Mouse (Mus musculus) left cerebral cortex, postnatal 25 days (tissue): ENCODE measurements around the gene Mrc2. TPM values are rescaled to one million over a fixed set of nuclear protein-coding genes. Genes with fewer than 3 reads are reported as not detected.

Experiments
- DNase-seq, 2 experiments: peaks; one replicate each; pipeline ENCODE4 v3.0.0; 2022; ENCODE audit warnings: low spot score in 2 of 2, mixed read lengths in 1 of 2
- intact Hi-C: fragments of 180-260 bp; cut with DNase I; formaldehyde crosslinking; loops from one replicate; pipeline ENCODE4 v1.15.1; 2025
- total RNA-seq, 2 experiments: library from RNA; stranded (reverse); gene quantifications; 2 replicates each; pipeline ENCODE4 v1.2.3; 2021

Gene Mrc2
- total RNA-seq, 2 experiments from 2014 or later: 5.7 to 9.1 TPM

DNA sequence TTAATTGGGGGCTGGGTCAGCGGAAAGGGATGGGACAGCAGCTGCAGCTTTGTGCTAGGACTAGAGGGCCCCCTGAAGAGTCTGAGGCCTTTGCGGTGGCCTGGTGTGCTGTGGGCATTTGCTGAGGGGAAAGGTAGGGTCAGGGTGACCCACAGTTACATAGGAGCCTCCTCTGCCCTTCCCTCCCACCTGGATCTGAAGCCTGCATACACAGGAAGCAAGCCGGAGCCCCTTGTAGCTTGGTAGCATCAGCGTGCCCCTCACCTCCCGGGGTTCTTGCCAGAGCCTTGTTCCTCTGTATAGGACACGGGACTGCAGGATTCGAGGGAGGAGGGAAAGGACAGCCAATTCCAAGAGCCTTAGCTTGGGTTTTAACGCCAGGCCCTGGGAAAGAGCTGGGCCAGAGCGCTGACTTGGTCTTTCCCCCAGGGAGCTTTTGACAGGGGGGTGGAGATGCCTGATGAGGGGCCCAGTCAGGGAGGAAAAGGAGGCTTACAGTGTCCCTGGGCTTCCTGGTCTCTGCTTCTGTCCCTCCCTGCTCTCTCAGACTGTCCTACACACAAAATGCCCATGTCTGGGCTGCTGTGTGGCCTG lies 1.6 kb downstream of the Mrc2 start:
- intact Hi-C loops: no loop called here
- DNase-seq: no peak

GRCm38 (mm10) chr11:105296084-105296483 lies 3.6 kb downstream of the Mrc2 start:
- intact Hi-C loops: no loop called here
- DNase-seq: no peak

GRCm38 (mm10) chr11:105310197-105310596 lies 17.8 kb downstream of the Mrc2 start:
- intact Hi-C loops: no loop called here
- DNase-seq: no peak

DNA sequence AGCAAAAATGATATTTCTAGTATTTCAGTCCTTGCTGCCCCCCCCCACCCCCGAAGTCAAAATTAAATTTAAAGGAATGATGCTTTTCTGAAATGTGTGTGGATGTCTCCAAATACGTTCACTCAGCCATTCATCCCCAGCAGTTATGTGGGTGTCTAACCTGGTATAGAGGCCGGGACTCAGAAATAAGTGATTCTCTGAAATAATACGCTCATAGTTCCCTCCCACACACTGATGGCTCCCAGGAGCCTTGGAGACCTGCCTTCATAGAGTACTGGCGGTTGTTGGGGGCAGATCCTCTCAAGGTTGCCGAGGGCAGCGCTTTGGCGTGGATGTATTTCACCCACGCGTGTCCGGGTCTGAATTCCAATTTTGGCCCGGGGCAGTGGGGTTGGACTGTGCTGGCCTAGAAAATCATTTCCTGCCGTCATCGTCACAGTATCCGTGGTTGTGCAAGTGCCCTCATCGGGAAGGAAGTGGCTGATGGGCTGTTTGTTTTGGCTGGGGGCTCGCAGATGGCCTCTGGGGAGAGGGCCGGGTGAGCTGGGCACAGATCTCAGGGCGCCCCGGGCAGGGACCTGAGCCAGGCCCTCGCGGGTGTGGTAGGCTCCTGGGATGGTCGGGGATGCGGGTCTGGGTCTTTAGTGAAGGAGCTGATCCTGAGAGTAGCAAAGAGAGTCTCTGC lies 19.0 kb downstream of the Mrc2 start:
- peak; percentile 16 to 63 for DNase-seq

DNA sequence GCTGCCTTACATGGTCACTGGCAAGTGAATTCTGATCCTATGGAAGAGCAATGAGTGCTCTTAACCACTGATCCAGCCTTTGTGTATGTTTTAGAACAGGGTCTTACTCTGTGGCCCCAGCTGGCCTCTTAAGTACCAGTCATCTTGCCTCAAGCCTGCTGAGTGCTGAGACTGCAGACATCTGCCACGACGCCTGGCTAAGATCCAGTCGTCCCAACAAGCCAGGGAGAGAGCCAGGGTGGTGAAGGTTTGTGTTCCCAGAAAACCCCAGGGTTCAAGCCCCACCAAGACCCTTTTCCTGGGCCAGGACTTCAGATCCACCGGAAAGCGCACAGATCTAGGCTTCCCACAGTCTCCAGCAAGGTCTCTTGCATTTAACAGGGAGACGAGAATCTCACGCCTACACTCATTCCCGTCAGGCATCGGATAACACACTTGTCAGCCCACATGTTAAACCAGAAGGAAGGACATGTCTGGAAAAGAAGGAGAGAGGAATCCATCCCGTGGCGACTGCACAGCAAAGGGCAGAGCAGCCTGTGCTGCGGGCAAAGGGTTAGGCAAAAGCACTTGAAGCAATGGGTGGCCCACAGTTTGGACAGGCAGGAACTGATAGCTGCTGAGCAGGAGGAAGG lies 20.0 kb downstream of the Mrc2 start:
- DNase-seq: peak; percentile 23 to 71
- intact Hi-C loops: no loop called here

More for the DNA sequence above, 19.0 kb downstream of the Mrc2 start:
- intact Hi-C loops: no loop called here

GRCm38 (mm10) chr11:105312972-105313632 lies 20.7 kb downstream of the Mrc2 start:
- peak; percentile 13 to 34 for DNase-seq
- intact Hi-C loops: no loop called here

GRCm38 (mm10) chr11:105313633-105314014 lies 21.2 kb downstream of the Mrc2 start:
- peak in 1 of 2 experiments; percentile 17 for DNase-seq
- intact Hi-C loops: no loop called here

GRCm38 (mm10) chr11:105315296-105315695 lies 22.9 kb downstream of the Mrc2 start:
- intact Hi-C loops: no loop called here
- DNase-seq: no peak

DNA sequence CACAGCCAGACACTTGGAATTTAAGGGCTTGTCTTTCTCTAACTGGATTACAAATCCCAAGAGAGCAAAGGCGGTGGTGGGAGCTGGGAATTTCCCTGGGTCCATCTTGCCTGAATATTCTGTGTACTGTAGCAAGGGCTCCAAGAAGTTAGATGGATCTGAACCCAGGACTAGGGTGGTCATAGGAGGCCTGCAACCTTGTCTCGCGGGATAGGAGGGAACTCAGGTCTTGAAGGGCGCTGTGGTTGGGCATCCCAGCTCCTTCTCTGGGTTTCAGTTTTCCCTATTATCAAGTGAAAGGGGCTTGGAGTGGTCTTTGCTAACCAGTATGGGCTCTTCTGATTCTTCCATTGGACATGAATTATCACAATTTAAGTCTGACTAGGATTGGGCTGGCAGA lies 23.7 kb downstream of the Mrc2 start:
- intact Hi-C loops: no loop called here

DNA sequence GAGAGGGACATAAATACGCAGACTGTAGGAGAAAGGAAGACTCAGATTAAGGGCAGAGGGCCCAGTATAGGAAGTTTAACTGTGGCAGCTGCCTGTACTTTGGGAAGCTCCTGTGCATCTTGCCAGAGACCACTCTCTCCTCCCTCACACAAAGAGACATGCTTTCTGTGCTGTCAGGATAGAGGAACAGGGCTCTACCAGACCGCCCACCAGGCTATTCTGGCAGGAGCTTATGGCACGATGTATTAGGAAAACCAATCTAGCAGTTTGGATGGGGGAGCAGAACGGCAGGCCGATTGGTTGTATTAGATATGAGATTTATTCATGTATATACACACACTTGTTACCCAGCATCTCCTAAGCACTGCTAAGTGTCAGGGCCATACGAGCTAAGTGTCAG lies 25.3 kb downstream of the Mrc2 start:
- no peak for DNase-seq
- intact Hi-C loops: no loop called here

More for the DNA sequence above, 23.7 kb downstream of the Mrc2 start:
- no peak for DNase-seq

- no peak for DNase-seq
- intact Hi-C loops: no loop called here
These were observed 28.6 kb downstream of the Mrc2 start for GRCm38 (mm10) chr11:105321090-105321489.

DNA sequence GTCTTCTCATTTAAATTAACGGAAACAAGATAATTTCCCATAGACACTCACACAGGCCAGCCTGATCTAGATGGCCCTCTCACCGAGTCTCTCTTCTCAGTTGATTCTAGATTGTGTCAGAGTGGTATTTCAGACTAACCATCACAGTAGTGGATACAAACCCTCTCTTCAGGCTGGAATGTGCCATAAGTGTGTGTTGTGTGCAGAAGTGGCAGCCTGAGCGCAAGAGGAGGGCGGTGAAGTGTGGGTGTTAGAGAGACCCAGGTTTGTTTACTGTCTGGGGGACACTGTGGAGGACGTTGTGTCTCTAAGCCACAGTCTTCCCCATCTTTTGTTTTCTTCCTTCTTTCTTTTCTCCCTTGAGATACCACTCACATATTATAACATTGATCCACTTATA lies 31.1 kb downstream of the Mrc2 start:
- DNase-seq: no peak
- intact Hi-C loops: no loop called here

DNA sequence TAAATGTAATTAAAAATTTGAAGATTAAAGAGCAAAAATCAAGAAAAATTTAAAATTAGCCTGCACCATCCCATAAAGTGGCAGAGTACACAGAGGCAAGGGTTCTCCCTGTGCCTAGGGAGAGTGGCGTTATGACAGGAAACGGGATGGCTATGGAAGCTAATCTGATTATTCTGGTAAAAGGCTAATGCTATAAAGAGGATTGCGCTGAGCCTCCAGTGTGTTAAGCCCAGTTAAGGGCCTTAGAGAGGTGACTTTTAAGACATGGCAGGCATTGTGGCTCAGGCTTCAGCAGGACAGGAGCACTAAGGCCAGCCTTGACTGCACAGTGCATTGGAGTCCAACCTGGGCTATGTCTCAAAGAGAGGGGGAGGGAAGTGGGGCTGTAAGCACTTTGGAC lies 34.7 kb downstream of the Mrc2 start:
- DNase-seq: no peak
- intact Hi-C loops: no loop called here

DNA sequence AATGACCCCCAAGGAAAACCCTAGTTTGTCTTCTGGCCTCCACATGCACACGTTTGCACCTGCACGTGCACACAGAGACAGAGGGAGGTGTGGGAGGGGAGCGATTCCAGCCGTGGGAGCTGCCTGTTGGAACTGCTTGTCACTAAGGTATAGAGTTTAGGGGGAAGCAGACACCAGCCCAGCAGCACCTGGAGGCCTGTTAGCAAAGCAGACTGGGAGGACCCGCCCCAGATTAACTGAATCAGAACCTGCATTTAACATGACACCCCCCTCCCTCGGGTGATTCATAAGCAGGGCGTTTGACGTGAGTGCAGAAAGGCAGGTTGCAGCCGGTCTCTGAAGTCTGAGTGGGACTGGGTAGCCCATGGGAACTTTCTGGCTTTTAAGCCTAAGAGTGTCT lies 37.5 kb downstream of the Mrc2 start:
- DNase-seq: peak in 1 of 2 experiments; percentile 49
- intact Hi-C loops: no loop called here

GRCm38 (mm10) chr11:105331129-105331528 lies 38.7 kb downstream of the Mrc2 start:
- intact Hi-C loops: no loop called here
- no peak for DNase-seq

GRCm38 (mm10) chr11:105331732-105332131 lies 39.3 kb downstream of the Mrc2 start:
- intact Hi-C loops: no loop called here
- no peak for DNase-seq

DNA sequence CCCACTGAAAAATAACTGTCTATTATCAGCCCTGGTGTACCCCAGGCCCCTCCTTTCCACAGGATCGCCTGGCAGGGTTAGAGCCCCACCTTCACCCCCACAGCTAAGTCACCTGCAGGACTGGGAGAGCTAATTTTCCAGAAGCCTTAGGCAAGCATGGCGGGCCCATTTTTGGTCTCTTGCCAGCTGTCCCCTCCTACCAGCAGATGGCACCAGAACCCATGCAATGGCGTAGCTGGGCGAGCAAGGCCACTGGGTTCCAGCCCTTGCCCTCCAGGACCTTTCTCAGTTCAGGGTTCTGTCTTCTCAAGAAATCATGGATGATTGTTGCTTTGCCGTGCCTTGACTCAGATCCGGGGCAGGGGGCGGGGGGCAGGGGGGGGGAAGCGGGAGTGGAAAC lies 40.0 kb downstream of the Mrc2 start:
- peak in 1 of 2 experiments; percentile 67 for DNase-seq
- intact Hi-C loops: no loop called here

- no peak for DNase-seq
- intact Hi-C loops: no loop called here
These were observed 41.6 kb downstream of the Mrc2 start for GRCm38 (mm10) chr11:105333867-105334670.

GRCm38 (mm10) chr11:105338596-105339390 lies 46.4 kb downstream of the Mrc2 start:
- no peak for DNase-seq
- intact Hi-C loops: no loop called here
